Mouse (Mus musculus): ENCODE results near the gene Hivep3. TPM values are rescaled to one million over a fixed set of nuclear protein-coding genes. Genes with fewer than 3 reads are reported as not detected.

Gene Hivep3
- polyA plus RNA-seq, 1 experiment from 2014 or later: 13.8 TPM

GRCm38 (mm10) chr4:119947232-119948162 lies 213.9 kb downstream of the Hivep3 start:
- H3K4me1 ChIP-seq (ENCODE audit: control insufficient read depth, insufficient read depth, low read length): no peaks in the 10 kb centered on the region; the same call in 1 of the 2 replicates
- no peak overlapping the region for H3K27ac ChIP-seq (ENCODE audit: low read depth, low read length)
- 0 out of 2 replicates have a peak, but pooled peaks cover 3% of the 10 kb centered on the region for H3K9me3 ChIP-seq (replicated peaks; ENCODE audit: control insufficient read depth, low read length)
- H3K36me3 ChIP-seq (ENCODE audit: control insufficient read depth, insufficient read depth, low read length): no peaks in the 10 kb centered on the region
- ATAC-seq: no peak; the same call in 1 of the 2 replicates
- no peaks in the 10 kb centered on the region for H3K27me3 ChIP-seq (replicated peaks; ENCODE audit: control insufficient read depth, insufficient read depth, low read length)
- no peak overlapping the region for H3K4me2 ChIP-seq (ENCODE audit: low read length)
- no peak overlapping the region for H3K9ac ChIP-seq (ENCODE audit: low read length)
- 77% methylated on average over 12 of the region's 12 CpGs for WGBS
- H3K4me3 ChIP-seq (ENCODE audit: low read depth, low read length): no peak overlapping the region
- DNase-seq (ENCODE audit: low spot score): no peak

DNA sequence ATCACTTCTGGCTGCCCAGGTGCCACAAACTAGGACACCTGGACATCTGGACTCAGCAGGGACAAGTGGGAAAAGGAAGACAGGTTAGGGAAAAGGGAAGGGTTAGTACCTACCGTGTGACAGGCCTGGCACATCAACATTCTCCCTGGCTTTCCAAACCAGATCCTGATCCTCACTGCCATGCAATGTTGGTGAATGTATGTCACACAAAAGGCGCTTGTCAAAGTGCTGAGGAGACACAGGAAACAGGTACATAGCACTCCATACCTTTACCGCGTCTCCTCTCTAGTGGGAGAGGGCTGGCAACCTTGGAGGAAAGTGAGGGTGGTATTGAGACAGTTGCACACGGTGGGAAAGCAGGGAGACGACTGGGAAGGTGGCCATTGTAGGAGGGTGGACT lies 214.8 kb downstream of the Hivep3 start:
- ATAC-seq (no peak), DNase-seq (ENCODE audit: low spot score) (no peak)
- H3K4me1 ChIP-seq (ENCODE audit: control insufficient read depth, insufficient read depth, low read length): no peaks in the 10 kb centered on the region; the same call in 1 of the 2 replicates
- 83% methylated on average over 6 of the region's 6 CpGs for WGBS
- H3K4me2 ChIP-seq (ENCODE audit: low read length): no peak overlapping the region
- H3K9ac ChIP-seq (ENCODE audit: low read length): no peak overlapping the region
- H3K36me3 ChIP-seq (ENCODE audit: control insufficient read depth, insufficient read depth, low read length): no peaks in the 10 kb centered on the region
- H3K27ac ChIP-seq (ENCODE audit: low read depth, low read length): no peak overlapping the region
- H3K9me3 ChIP-seq (replicated peaks; ENCODE audit: control insufficient read depth, low read length): 0 out of 2 replicates have a peak, but pooled peaks cover 3% of the 10 kb centered on the region
- H3K27me3 ChIP-seq (replicated peaks; ENCODE audit: control insufficient read depth, insufficient read depth, low read length): no peaks in the 10 kb centered on the region
- H3K4me3 ChIP-seq (ENCODE audit: low read depth, low read length): no peak overlapping the region

- H3K4me1 ChIP-seq (ENCODE audit: control insufficient read depth, insufficient read depth, low read length): no peaks in the 10 kb centered on the region; the same call in 1 of the 2 replicates
- no peaks in the 10 kb centered on the region for H3K27me3 ChIP-seq (replicated peaks; ENCODE audit: control insufficient read depth, insufficient read depth, low read length)
- 0 out of 2 replicates have a peak, but pooled peaks cover 3% of the 10 kb centered on the region for H3K9me3 ChIP-seq (replicated peaks; ENCODE audit: control insufficient read depth, low read length)
- 77% methylated on average over 12 of the region's 12 CpGs for WGBS
- no peak overlapping the region for H3K27ac ChIP-seq (ENCODE audit: low read depth, low read length)
- ATAC-seq: no peak
- no peak overlapping the region for H3K4me2 ChIP-seq (ENCODE audit: low read length)
- no peak for DNase-seq (ENCODE audit: low spot score)
- no peak overlapping the region for H3K4me3 ChIP-seq (ENCODE audit: low read depth, low read length)
- no peaks in the 10 kb centered on the region for H3K36me3 ChIP-seq (ENCODE audit: control insufficient read depth, insufficient read depth, low read length)
- H3K9ac ChIP-seq (ENCODE audit: low read length): no peak overlapping the region
These were observed 215.5 kb downstream of the Hivep3 start for GRCm38 (mm10) chr4:119948922-119949614.

- Histone ChIP-seq H3K4me1 (ENCODE audit: control insufficient read depth, insufficient read depth, low read length) (no peaks in the 10 kb centered on the region; the same call in 1 of the 2 replicates), H3K36me3 (ENCODE audit: control insufficient read depth, insufficient read depth, low read length) (no peaks in the 10 kb centered on the region), H3K9me3 (replicated peaks; ENCODE audit: control insufficient read depth, low read length) (no peaks in the 10 kb centered on the region), H3K27me3 (replicated peaks; ENCODE audit: control insufficient read depth, insufficient read depth, low read length) (no peaks in the 10 kb centered on the region), H3K4me2 (ENCODE audit: low read length) (no peak overlapping the region), H3K4me3 (ENCODE audit: low read depth, low read length) (no peak overlapping the region), H3K9ac (ENCODE audit: low read length) (no peak overlapping the region), H3K27ac (ENCODE audit: low read depth, low read length) (no peak overlapping the region)
- 82% methylated on average over 5 of the region's 5 CpGs for WGBS
- no peak for ATAC-seq
- DNase-seq (ENCODE audit: low spot score): no peak
These were observed 216.6 kb downstream of the Hivep3 start for GRCm38 (mm10) chr4:119950181-119950580.

GRCm38 (mm10) chr4:119951081-119951480 lies 217.5 kb downstream of the Hivep3 start:
- no peaks in the 10 kb centered on the region; the same call in 1 of the 2 replicates for H3K4me1 ChIP-seq (ENCODE audit: control insufficient read depth, insufficient read depth, low read length)
- no peak overlapping the region for H3K27ac ChIP-seq (ENCODE audit: low read depth, low read length)
- 96% methylated on average over 1 of the region's 1 CpGs for WGBS
- ATAC-seq: no peak
- H3K9me3 ChIP-seq (replicated peaks; ENCODE audit: control insufficient read depth, low read length): no peaks in the 10 kb centered on the region
- no peak overlapping the region for H3K9ac ChIP-seq (ENCODE audit: low read length)
- no peak for DNase-seq (ENCODE audit: low spot score)
- no peaks in the 10 kb centered on the region for H3K36me3 ChIP-seq (ENCODE audit: control insufficient read depth, insufficient read depth, low read length)
- H3K27me3 ChIP-seq (replicated peaks; ENCODE audit: control insufficient read depth, insufficient read depth, low read length): no peaks in the 10 kb centered on the region
- no peak overlapping the region for H3K4me2 ChIP-seq (ENCODE audit: low read length)
- no peak overlapping the region for H3K4me3 ChIP-seq (ENCODE audit: low read depth, low read length)

DNA sequence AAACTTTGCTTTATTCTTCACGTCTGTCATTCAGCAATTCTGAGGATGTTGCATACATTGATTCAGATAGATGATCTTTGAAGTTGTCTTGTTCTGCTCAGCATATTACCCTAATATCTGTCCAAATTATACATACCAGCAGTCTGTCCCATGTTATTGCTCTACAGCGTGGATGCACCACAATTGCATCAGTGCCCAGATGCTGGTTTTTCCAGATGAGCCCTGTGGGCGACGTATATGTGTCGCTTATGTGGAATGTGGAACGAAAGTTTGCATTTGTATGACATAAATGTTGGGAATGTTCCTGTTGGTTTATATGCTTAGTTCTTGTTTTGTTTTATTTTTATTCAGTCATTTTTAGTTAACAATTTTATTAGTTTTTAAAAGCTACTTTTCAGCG lies 221.4 kb downstream of the Hivep3 start:
- no peaks in the 10 kb centered on the region for H3K27me3 ChIP-seq (replicated peaks; ENCODE audit: control insufficient read depth, insufficient read depth, low read length)

DNA sequence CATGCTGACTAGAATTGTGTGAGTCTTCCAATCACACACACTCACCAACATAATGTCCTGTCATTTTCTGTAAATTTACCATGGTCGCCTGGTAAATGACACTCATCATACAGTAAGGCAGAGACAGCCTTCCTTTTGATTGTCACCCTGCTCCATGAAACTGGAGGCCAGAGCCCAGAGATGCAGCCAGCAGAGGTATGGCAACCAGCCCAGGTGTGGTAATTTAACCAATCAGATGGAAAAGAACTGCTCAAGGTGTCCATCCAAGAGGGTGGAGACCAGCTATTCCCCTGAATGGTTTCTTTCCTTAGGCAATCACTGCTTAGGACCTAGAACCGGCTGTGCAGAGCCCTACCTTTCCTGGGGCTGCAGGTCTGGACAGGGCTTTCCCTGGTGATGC lies 224.4 kb downstream of the Hivep3 start:
- Histone ChIP-seq H3K36me3 (ENCODE audit: control insufficient read depth, insufficient read depth, low read length) (no peaks in the 10 kb centered on the region), H3K9me3 (replicated peaks; ENCODE audit: control insufficient read depth, low read length) (no peaks in the 10 kb centered on the region), H3K4me3 (ENCODE audit: low read depth, low read length) (no peak overlapping the region), H3K27me3 (replicated peaks; ENCODE audit: control insufficient read depth, insufficient read depth, low read length) (no peaks in the 10 kb centered on the region), H3K4me1 (ENCODE audit: control insufficient read depth, insufficient read depth, low read length) (no peaks in the 10 kb centered on the region), H3K9ac (ENCODE audit: low read length) (no peak overlapping the region), H3K4me2 (ENCODE audit: low read length) (no peak overlapping the region), H3K27ac (ENCODE audit: low read depth, low read length) (no peak overlapping the region)
- DNase-seq (ENCODE audit: low spot score) (no peak), ATAC-seq (no peak)
- 86% methylated on average over 2 of the region's 2 CpGs for WGBS

More for the DNA sequence above, 221.4 kb downstream of the Hivep3 start:
- H3K9ac ChIP-seq (ENCODE audit: low read length): no peak overlapping the region
- no peaks in the 10 kb centered on the region for H3K4me1 ChIP-seq (ENCODE audit: control insufficient read depth, insufficient read depth, low read length)
- no peak overlapping the region for H3K27ac ChIP-seq (ENCODE audit: low read depth, low read length)
- ATAC-seq (no peak), DNase-seq (ENCODE audit: low spot score) (no peak)
- no peaks in the 10 kb centered on the region for H3K36me3 ChIP-seq (ENCODE audit: control insufficient read depth, insufficient read depth, low read length)
- no peak overlapping the region for H3K4me3 ChIP-seq (ENCODE audit: low read depth, low read length)
- WGBS: 87% methylated on average over 7 of the region's 7 CpGs
- H3K9me3 ChIP-seq (replicated peaks; ENCODE audit: control insufficient read depth, low read length): no peaks in the 10 kb centered on the region
- H3K4me2 ChIP-seq (ENCODE audit: low read length): no peak overlapping the region

GRCm38 (mm10) chr4:119959293-119959692 lies 225.7 kb downstream of the Hivep3 start:
- no peaks in the 10 kb centered on the region for H3K4me1 ChIP-seq (ENCODE audit: control insufficient read depth, insufficient read depth, low read length)
- H3K27ac ChIP-seq (ENCODE audit: low read depth, low read length): no peak overlapping the region
- WGBS: 86% methylated on average over 7 of the region's 7 CpGs
- no peak overlapping the region for H3K4me2 ChIP-seq (ENCODE audit: low read length)
- no peak overlapping the region for H3K4me3 ChIP-seq (ENCODE audit: low read depth, low read length)
- H3K9me3 ChIP-seq (replicated peaks; ENCODE audit: control insufficient read depth, low read length): no peaks in the 10 kb centered on the region
- DNase-seq (ENCODE audit: low spot score) (no peak), ATAC-seq (no peak)
- H3K9ac ChIP-seq (ENCODE audit: low read length): no peak overlapping the region
- no peaks in the 10 kb centered on the region for H3K27me3 ChIP-seq (replicated peaks; ENCODE audit: control insufficient read depth, insufficient read depth, low read length)
- no peaks in the 10 kb centered on the region for H3K36me3 ChIP-seq (ENCODE audit: control insufficient read depth, insufficient read depth, low read length)

Data from forebrain, embryonic 14.5 days (tissue).